Mouse (Mus musculus) midbrain, embryonic 14.5 days (tissue): ENCODE results near the gene Dlg1. TPM values are rescaled to one million over a fixed set of nuclear protein-coding genes. Genes with fewer than 3 reads are reported as not detected.

Experiments used
- ATAC-seq: fragments of 200-750 bp; cut with Nextera tagmentation; 2 replicates; pipeline ENCODE4 v1.8.0; 2017; ENCODE audit warnings: moderate number of reproducible peaks, moderate library complexity; ENCODE audit not compliant: low FRiP score, low TSS enrichment
- DNase-seq: peaks from one replicate; pipeline ENCODE4 v3.0.0-alpha.2; 2015
- H3K27ac ChIP-seq: fragments of 300-500 bp; sonication (generic); replicated peaks from 2 replicates; pipeline ENCODE4 v1.5.1; 2014; ENCODE audit warnings: mild to moderate bottlenecking, low read depth, low read length, moderate library complexity
- H3K27me3 ChIP-seq: fragments of 300-500 bp; sonication (generic); 2 replicates; pipeline ENCODE4 v1.6.1; 2014; ENCODE audit warnings: low read length, control low read depth, mixed read lengths; ENCODE audit not compliant: control insufficient read depth, insufficient read depth
- H3K36me3 ChIP-seq: fragments of 300-500 bp; sonication (generic); 2 replicates; pipeline ENCODE4 v1.6.1; 2014; ENCODE audit warnings: low read length, control low read depth; ENCODE audit not compliant: control insufficient read depth, insufficient read depth
- H3K4me1 ChIP-seq: fragments of 300-500 bp; sonication (generic); 2 replicates; pipeline ENCODE4 v1.6.1; 2014; ENCODE audit warnings: mild to moderate bottlenecking, antibody characterized with exemption, low read length, control low read depth; ENCODE audit not compliant: control insufficient read depth, insufficient read depth
- H3K4me2 ChIP-seq: fragments of 300-500 bp; sonication (generic); 2 replicates; pipeline ENCODE4 v1.6.1; 2014; ENCODE audit warnings: mild to moderate bottlenecking, low read length, moderate library complexity
- H3K4me3 ChIP-seq: fragments of 300-500 bp; sonication (generic); replicated peaks from 2 replicates; pipeline ENCODE4 v1.5.1; 2014; ENCODE audit warnings: low read depth, low read length
- H3K9ac ChIP-seq: fragments of 300-500 bp; sonication (generic); replicated peaks from 2 replicates; pipeline ENCODE4 v1.6.1; 2014; ENCODE audit warnings: mild to moderate bottlenecking, low read length, moderate library complexity
- H3K9me3 ChIP-seq: fragments of 300-500 bp; sonication (generic); 2 replicates; pipeline ENCODE4 v1.6.1; 2016; ENCODE audit warnings: low read length, control low read depth, mixed read lengths; ENCODE audit not compliant: control insufficient read depth
- WGBS: fragments of 180-500 bp; shearing (Covaris S2); extraction: QIAGEN DNeasy Blood & Tissue Kit; methylation state at CpG from one replicate; pipeline ENCODE4 v1.1.7; 2014; 5-methylcytosine and 5-hydroxymethylcytosine counted together
- polyA plus RNA-seq: library from polyadenylated mRNA; unstranded; fragments of >200 nt; fragmentation: Nextera tagmentation; extraction: Ambion mirVana; gene quantifications from 2 replicates; pipeline ENCODE4 v1.2.1, GENCODE M21; 2014

The Dlg1 gene
- polyA plus RNA-seq, 1 experiment from 2014 or later, result 13.2 TPM

- no peaks in the 10 kb centered on the region for H3K27me3 ChIP-seq
- 0 out of 2 replicates have a peak, but pooled peaks cover 3% of the 10 kb centered on the region for H3K36me3 ChIP-seq
- peak overlapping the region; percentile 89 for H3K4me3 ChIP-seq
- H3K9ac ChIP-seq, result peak overlapping the region; percentile 43; the same call in 1 of the 2 replicates
- H3K4me1 ChIP-seq, result peaks cover 12% of the 10 kb centered on the region; the same call in 1 of the 2 replicates
- ATAC-seq (0 out of 2 replicates have a peak, but pooled peaks have one; percentile 39), DNase-seq (no peak)
- WGBS, result 11% methylated on average over 22 of the region's 22 CpGs
- H3K4me2 ChIP-seq, result peak overlapping the region; percentile 75
- H3K27ac ChIP-seq, result no peak overlapping the region
- H3K9me3 ChIP-seq, result no peaks in the 10 kb centered on the region
Measured at GRCm38 (mm10) chr16:31662556-31663378, 476 bp upstream of the Dlg1 start.

GRCm38 (mm10) chr16:31664287-31664597 lies 999 bp downstream of the Dlg1 start:
- 0% methylated on average over 33 of the region's 36 CpGs for WGBS

GRCm38 (mm10) chr16:31672202-31672601 lies 9.0 kb downstream of the Dlg1 start:
- no peaks in the 10 kb centered on the region for H3K4me1 ChIP-seq
- H3K9me3 ChIP-seq, result no peaks in the 10 kb centered on the region
- WGBS, result 96% methylated on average over 1 of the region's 1 CpGs
- no peak for ATAC-seq
- no peaks in the 10 kb centered on the region for H3K27me3 ChIP-seq
- H3K4me2 ChIP-seq, result no peak overlapping the region
- no peak overlapping the region for H3K27ac ChIP-seq
- H3K4me3 ChIP-seq, result no peak overlapping the region
- H3K36me3 ChIP-seq, result no peaks in the 10 kb centered on the region
- H3K9ac ChIP-seq, result no peak overlapping the region
- no peak for DNase-seq

More at GRCm38 (mm10) chr16:31664287-31664597, 999 bp downstream of the Dlg1 start:
- Histone ChIP-seq H3K4me3 (peak overlapping the region; percentile 89), H3K27me3 (no peaks in the 10 kb centered on the region), H3K9ac (peak overlapping the region; percentile 70), H3K36me3 (0 out of 2 replicates have a peak, but pooled peaks cover 3% of the 10 kb centered on the region), H3K4me2 (peak overlapping the region; percentile 75), H3K4me1 (peaks cover 12% of the 10 kb centered on the region; the same call in 1 of the 2 replicates), H3K27ac (peak overlapping the region; percentile 83), H3K9me3 (no peaks in the 10 kb centered on the region)
- no peak; the same call in 1 of the 2 replicates for ATAC-seq
- no peak for DNase-seq

- H3K9ac ChIP-seq, result no peak overlapping the region
- 93% methylated on average over 4 of the region's 4 CpGs for WGBS
- H3K4me3 ChIP-seq, result no peak overlapping the region
- H3K27ac ChIP-seq, result no peak overlapping the region
- H3K36me3 ChIP-seq, result no peaks in the 10 kb centered on the region
- DNase-seq (no peak), ATAC-seq (no peak)
- H3K4me2 ChIP-seq, result no peak overlapping the region
- no peaks in the 10 kb centered on the region for H3K27me3 ChIP-seq
- no peaks in the 10 kb centered on the region for H3K4me1 ChIP-seq
- no peaks in the 10 kb centered on the region for H3K9me3 ChIP-seq
Measured at GRCm38 (mm10) chr16:31677463-31677862, 14.2 kb downstream of the Dlg1 start.

- WGBS, result 99% methylated on average over 6 of the region's 6 CpGs
- Histone ChIP-seq H3K4me2 (no peak overlapping the region), H3K27me3 (no peaks in the 10 kb centered on the region), H3K4me1 (no peaks in the 10 kb centered on the region), H3K36me3 (no peaks in the 10 kb centered on the region), H3K4me3 (no peak overlapping the region), H3K9ac (no peak overlapping the region), H3K9me3 (no peaks in the 10 kb centered on the region), H3K27ac (no peak overlapping the region)
- DNase-seq (no peak), ATAC-seq (no peak)
Measured at GRCm38 (mm10) chr16:31682291-31682690, 19.0 kb downstream of the Dlg1 start.

GRCm38 (mm10) chr16:31683670-31684430 lies 20.6 kb downstream of the Dlg1 start:
- Histone ChIP-seq H3K27ac (no peak overlapping the region), H3K4me2 (no peak overlapping the region), H3K4me3 (no peak overlapping the region), H3K9ac (no peak overlapping the region), H3K9me3 (no peaks in the 10 kb centered on the region), H3K4me1 (no peaks in the 10 kb centered on the region), H3K36me3 (no peaks in the 10 kb centered on the region), H3K27me3 (no peaks in the 10 kb centered on the region)
- 89% methylated on average over 9 of the region's 9 CpGs for WGBS
- DNase-seq (no peak), ATAC-seq (no peak)

GRCm38 (mm10) chr16:31684771-31685170 lies 21.5 kb downstream of the Dlg1 start:
- Histone ChIP-seq H3K4me1 (no peaks in the 10 kb centered on the region), H3K36me3 (no peaks in the 10 kb centered on the region), H3K27ac (no peak overlapping the region), H3K9ac (no peak overlapping the region), H3K9me3 (no peaks in the 10 kb centered on the region), H3K27me3 (no peaks in the 10 kb centered on the region), H3K4me2 (no peak overlapping the region), H3K4me3 (no peak overlapping the region)
- 92% methylated on average over 4 of the region's 4 CpGs for WGBS
- DNase-seq, result no peak
- ATAC-seq, result no peak

- H3K27ac ChIP-seq, result no peak overlapping the region
- ATAC-seq, result no peak
- no peaks in the 10 kb centered on the region for H3K4me1 ChIP-seq
- no peak overlapping the region for H3K4me3 ChIP-seq
- H3K36me3 ChIP-seq, result no peaks in the 10 kb centered on the region
- no peaks in the 10 kb centered on the region for H3K27me3 ChIP-seq
- H3K9me3 ChIP-seq, result no peaks in the 10 kb centered on the region
- H3K9ac ChIP-seq, result no peak overlapping the region
- no peak for DNase-seq
- H3K4me2 ChIP-seq, result no peak overlapping the region
Measured at GRCm38 (mm10) chr16:31687766-31688165, 24.5 kb downstream of the Dlg1 start.
